Mouse (Mus musculus) erythroblast, embryonic 14.5 days (primary cell): ENCODE data around the gene Ms4a3.

Source experiments
- GATA1 ChIP-seq: IDR thresholded peaks from 2 replicates; pipeline ENCODE4 v1.6.1; 2012; ENCODE audit warnings: low read length, inconsistent platforms, mixed read lengths
- TAL1 ChIP-seq: IDR thresholded peaks from 3 replicates; pipeline ENCODE4 v1.6.1; 2012; ENCODE audit warnings: low read length, inconsistent platforms, mixed read lengths

DNA sequence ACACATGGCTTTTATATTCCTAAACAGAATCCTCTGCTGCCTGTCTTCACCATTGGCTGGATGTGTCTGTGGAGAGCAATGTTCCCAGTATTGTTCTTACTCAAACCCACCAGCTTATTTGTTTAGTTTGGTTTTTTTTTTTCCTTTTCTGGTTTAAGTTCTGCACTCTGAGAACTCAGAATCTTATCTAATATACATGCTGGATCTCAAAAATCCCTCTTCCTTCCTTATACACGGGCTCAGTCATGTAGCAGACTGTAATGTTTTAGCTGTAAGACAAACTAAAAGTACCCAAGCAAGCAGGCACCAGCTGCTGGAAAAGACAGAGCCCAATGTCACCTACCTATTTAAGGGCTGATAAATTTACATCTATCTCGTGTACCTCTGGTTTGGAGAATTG, 25.8 kb downstream of the Ms4a3 start:
- no peak for TF ChIP-seq TAL1
- no peak for TF ChIP-seq GATA1
